Mouse (Mus musculus): ENCODE data around the gene Cyp4b1. TPM values are rescaled to one million over a fixed set of nuclear protein-coding genes. Genes with fewer than 3 reads are reported as not detected.
"Not testable (repeated sequence)": the region's sequence is repeated elsewhere in the genome, so short reads cannot be mapped to it uniquely, and the experiment has no call there.

Gene Cyp4b1
- total RNA-seq (2021): 1 to 10 TPM; 1.6 to 2.5 TPM
- long read RNA-seq, experiment 1: 0 reads
- long read RNA-seq, experiment 2, partial matches to known transcripts: 1 of 1 reads
- long read RNA-seq, experiment 2, other reads (novel, unspliced or antisense): 0 of 1 reads

- DNase-seq (ENCODE audit: low spot score in 2 of 2): no peak
Measured at GRCm38 (mm10) chr4:115647580-115647979, at the start of gene Cyp4b1. TSS of gene Cyp4b1 (minus strand) at chr4:115647723.

- no peak for DNase-seq (ENCODE audit: low spot score in 2 of 2)
Measured at GRCm38 (mm10) chr4:115686299-115686698, 38.8 kb upstream of the Cyp4b1 start.

DNA sequence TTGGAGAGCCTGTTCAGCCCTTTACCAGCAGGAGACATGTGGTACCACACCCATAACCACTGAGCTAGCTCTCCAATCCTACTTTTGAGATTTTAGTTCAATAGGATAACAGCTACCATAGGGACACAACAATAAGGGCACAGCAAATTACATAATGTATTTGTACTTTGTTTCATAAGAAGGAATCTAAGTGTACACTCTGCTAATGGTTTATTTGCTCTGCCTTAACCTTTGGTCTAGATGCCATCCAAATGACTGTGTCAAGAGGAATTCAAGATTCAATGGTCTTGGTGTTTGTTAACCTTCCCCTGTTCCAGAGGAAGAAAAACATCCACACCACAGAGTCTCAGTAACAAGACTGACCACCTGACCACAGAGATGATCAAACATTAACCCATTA, 11.7 kb upstream of the Cyp4b1 start:
- no peak for DNase-seq (ENCODE audit: low spot score in 2 of 2)

- no peak for DNase-seq (ENCODE audit: low spot score in 2 of 2)
Measured at GRCm38 (mm10) chr4:115657867-115658249, 10.3 kb upstream of the Cyp4b1 start.

DNA sequence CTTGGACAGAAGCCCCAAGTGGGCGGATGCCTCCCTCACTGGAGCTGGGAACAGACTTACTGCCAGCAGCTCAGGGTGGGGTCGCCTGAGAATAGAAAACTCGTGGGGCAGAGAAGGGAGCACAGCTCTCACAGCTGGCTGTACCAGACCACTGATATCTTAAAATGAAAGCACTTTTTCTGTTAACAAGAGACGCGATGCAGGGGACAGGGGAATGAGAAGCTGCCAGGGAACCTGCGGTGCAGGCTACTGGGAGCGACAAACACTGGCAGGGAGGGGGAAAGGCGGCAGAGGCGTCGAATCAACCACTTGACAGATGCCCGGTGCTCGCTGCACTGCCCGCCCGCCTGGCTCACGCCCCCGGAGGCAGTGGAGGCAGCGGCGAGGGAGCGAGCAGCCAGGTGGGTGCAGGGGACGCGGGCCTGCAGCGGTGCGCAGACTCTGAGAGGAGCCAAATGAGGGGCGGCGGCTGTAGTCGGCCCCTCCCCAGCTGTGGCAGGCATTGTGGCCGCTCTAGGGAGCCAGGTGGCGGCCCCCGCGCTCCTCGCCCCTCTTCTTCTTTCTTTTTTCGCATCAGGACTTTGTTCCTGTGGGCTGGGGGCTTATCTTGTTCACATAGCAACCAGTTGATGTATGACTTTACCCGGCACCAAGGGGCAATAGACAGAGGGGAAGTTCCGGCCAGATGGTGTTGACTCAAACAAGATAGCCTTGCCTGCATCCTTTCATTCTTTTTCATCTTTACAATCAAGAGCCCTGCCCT, 9.8 kb upstream of the Cyp4b1 start:
- DNase-seq (ENCODE audit: low spot score in 2 of 2): peak; percentile 3 to 21

- DNase-seq (ENCODE audit: low spot score in 2 of 2): not testable (repeated sequence)
Measured at GRCm38 (mm10) chr4:115656535-115656922, 9.0 kb upstream of the Cyp4b1 start.

DNA sequence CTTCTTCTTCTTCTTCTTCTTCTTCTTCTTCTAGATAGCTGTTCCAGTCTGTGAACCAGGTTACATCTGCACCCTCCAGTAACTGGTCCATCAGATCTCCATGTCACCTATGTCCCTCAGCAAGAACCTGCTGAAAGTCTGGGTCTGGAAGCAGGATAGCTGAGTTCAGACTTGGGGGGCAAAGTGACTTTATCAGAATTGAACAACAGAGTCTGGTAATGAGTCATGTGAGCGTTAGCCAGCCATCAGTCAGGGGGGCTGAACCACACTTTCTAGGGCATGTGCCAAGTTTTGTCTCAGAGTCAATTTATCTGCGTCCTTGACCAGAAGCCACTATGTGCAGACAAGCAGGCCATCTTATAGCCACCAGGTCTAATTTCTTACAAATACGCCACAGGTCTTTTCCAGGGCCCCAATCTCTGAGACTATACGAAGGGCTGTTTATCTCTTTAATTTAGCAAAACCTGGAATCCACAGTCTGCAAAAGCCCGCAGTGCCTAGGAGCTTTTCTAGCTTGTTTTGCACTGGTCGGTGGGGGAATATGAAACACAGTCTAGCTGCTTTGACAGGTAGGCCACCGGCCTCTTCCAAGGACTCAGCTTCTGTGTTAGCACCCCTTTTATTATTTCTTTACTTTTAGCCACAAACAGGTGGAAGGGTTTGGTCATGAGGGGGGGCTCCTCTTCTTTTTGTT, 8.5 kb upstream of the Cyp4b1 start:
- not testable (repeated sequence) for DNase-seq (ENCODE audit: low spot score in 2 of 2)

DNA sequence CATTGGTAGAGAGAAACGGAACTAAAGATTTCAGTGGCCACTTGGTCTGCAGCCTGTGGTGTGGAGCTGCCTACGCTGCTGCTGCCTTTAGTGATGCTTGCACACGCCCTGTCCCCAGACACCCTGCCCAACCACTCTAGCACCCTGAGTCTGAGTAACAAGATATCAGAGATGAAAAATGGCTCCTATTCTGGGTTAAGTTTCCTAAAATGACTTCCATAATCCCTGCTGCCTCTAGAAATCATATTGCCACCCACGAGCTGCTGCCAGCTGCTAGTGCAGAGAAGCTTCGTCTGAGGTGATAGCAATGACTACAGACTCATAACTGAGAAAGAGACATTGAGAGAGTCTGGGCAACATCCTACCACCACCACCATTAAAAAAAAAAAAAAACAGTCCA, 3.3 kb upstream of the Cyp4b1 start:
- no peak for DNase-seq (ENCODE audit: low spot score in 2 of 2)

DNA sequence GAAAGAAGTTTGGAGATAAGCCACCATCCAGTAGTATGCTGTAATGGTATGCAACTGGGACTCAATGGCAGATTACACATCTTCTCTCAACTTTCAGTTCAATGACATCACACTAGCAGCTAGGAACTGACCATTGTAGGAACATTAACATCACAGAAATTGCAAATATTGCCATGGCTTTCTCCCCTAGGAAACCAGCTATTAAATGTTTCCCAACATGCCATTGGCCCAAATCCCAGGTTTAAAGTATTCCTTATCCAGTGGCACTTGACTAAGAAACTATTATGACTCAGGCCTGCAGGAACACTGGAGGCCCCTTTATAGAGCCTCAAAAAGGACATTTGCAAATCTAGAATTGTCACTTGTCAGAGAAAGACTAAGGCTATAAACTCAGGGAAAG, 1.8 kb upstream of the Cyp4b1 start:
- no peak for DNase-seq (ENCODE audit: low spot score in 2 of 2)

- DNase-seq (ENCODE audit: low spot score in 2 of 2): no peak
Measured at GRCm38 (mm10) chr4:115648752-115649151, 1.2 kb upstream of the Cyp4b1 start.

GRCm38 (mm10) chr4:115645371-115645770, 2.2 kb downstream of the Cyp4b1 start:
- no peak for DNase-seq (ENCODE audit: low spot score in 2 of 2)

GRCm38 (mm10) chr4:115642967-115643754, 4.4 kb downstream of the Cyp4b1 start:
- DNase-seq (ENCODE audit: low spot score in 2 of 2): no peak

- not testable (repeated sequence) for DNase-seq (ENCODE audit: low spot score in 2 of 2)
Measured at GRCm38 (mm10) chr4:115625560-115625959, 22.0 kb downstream of the Cyp4b1 start.

- DNase-seq (ENCODE audit: low spot score in 2 of 2): no peak
Measured at GRCm38 (mm10) chr4:115614005-115614404, 33.5 kb downstream of the Cyp4b1 start.

DNA sequence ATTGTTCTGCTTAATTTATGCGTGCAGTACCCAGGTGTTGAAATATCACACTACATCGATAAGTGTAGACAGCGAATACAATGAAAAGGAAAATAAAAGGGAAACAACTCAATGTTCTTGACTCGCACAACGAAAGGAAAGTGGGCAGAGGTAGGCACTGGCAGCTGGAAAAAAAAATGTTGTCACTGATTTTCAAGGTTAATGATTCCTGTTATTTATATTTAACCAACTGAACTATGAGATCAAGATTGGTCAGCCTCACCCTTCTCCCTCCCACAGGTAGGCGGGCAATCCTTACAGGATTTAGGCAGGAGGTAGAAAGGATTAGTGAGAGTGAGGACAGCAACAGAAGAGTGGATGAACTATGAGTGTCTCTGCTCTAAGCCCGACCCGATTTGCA, 46.9 kb downstream of the Cyp4b1 start, which contains the start of gene Cyp4a32:
Cyp4a32 (plus strand) TSS at position 359 of the 400 bp plus-strand sequence.
- not testable (repeated sequence) for DNase-seq (ENCODE audit: low spot score in 2 of 2)

- no peak for DNase-seq (ENCODE audit: low spot score in 2 of 2)
Measured at GRCm38 (mm10) chr4:115596824-115597336, 50.6 kb downstream of the Cyp4b1 start.

GRCm38 (mm10) chr4:115596357-115596756, 51.2 kb downstream of the Cyp4b1 start:
- no peak for DNase-seq (ENCODE audit: low spot score in 2 of 2)

DNA sequence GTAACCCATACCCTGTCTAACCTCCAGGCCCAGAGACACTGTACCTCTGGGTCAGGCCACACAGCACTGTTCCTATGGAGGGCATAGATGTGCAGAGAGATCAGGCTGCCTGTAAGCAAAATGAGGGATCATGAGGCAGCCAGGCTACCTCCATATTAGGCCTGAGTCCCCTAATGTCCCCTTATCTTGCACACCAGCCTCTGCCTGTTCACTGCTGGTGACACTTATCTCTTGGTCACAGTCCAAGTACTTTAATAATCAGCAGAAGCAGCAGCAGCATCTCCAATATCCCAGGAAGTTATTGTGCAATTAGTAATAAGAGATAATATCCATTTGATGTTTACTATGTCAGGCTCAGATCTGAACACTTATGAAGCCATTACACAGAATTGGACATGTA, 64.5 kb downstream of the Cyp4b1 start:
- DNase-seq (ENCODE audit: low spot score in 2 of 2): no peak

- no peak for DNase-seq (ENCODE audit: low spot score in 2 of 2)
Measured at GRCm38 (mm10) chr4:115575776-115576175, 71.7 kb downstream of the Cyp4b1 start.

GRCm38 (mm10) chr4:115575255-115575654, 72.3 kb downstream of the Cyp4b1 start:
- no peak for DNase-seq (ENCODE audit: low spot score in 2 of 2)
